Mouse (Mus musculus): Measurements from ENCODE around the gene Chadl. TPM values are rescaled to one million over a fixed set of nuclear protein-coding genes. Genes with fewer than 3 reads are reported as not detected.
"Not testable (repeated sequence)": the region's sequence is repeated elsewhere in the genome, so short reads cannot be mapped to it uniquely, and the experiment has no call there.

Gene Chadl
- 18.6 and 27.7 TPM in 2 replicates for polyA plus RNA-seq (2015; fragmentation: Nextera tagmentation; extraction: Ambion mirVana)

- Histone ChIP-seq H3K4me2 (ENCODE audit: low read length) (no peak within 1 kb of the TSS), H3K27ac (ENCODE audit: low read length) (no peak within 1 kb of the TSS), H3K36me3 (ENCODE audit: control insufficient read depth, insufficient read depth) (no peaks in the 10 kb centered on the region), H3K27me3 (replicated peaks; ENCODE audit: control insufficient read depth, insufficient read depth, low read length) (peaks cover 8% of the 10 kb centered on the region), H3K9ac (replicated peaks; ENCODE audit: low read depth, low read length) (0 out of 2 replicates have a peak within 1 kb of the TSS, but pooled peaks have one; percentile 9), H3K4me3 (replicated peaks; ENCODE audit: low read length) (no peak within 1 kb of the TSS), H3K9me3 (ENCODE audit: control insufficient read depth, low read length) (no peaks in the 10 kb centered on the region), H3K4me1 (replicated peaks; ENCODE audit: control insufficient read depth, insufficient read depth, low read length) (peaks cover 11% of the 10 kb centered on the region)
- peak; percentile 51; the same call in 1 of the 2 replicates for ATAC-seq
- WGBS = 43% methylated on average over 7 of the region's 7 CpGs
These were observed at the start of gene Chadl for GRCm38 (mm10) chr15:81697175-81697574. Gene Chadl (minus strand): TSS chr15:81697287.

- 0% methylated on average over 33 of the region's 33 CpGs for WGBS
- Histone ChIP-seq H3K27me3 (replicated peaks; ENCODE audit: control insufficient read depth, insufficient read depth, low read length) (no peaks in the 10 kb centered on the region), H3K4me2 (ENCODE audit: low read length) (peak overlapping the region; percentile 62), H3K9ac (replicated peaks; ENCODE audit: low read depth, low read length) (peak overlapping the region; percentile 97), H3K9me3 (ENCODE audit: control insufficient read depth, low read length) (no peaks in the 10 kb centered on the region), H3K4me1 (replicated peaks; ENCODE audit: control insufficient read depth, insufficient read depth, low read length) (peaks cover 15% of the 10 kb centered on the region), H3K36me3 (ENCODE audit: control insufficient read depth, insufficient read depth) (no peaks in the 10 kb centered on the region), H3K4me3 (replicated peaks; ENCODE audit: low read length) (peak overlapping the region; percentile 85), H3K27ac (ENCODE audit: low read length) (peak overlapping the region; percentile 89)
- peak; percentile 81 for ATAC-seq
These were observed 48.6 kb upstream of the Chadl start for GRCm38 (mm10) chr15:81745601-81746114.

- Histone ChIP-seq H3K9ac (replicated peaks; ENCODE audit: low read depth, low read length) (peak within 1 kb of the TSS; percentile 97), H3K27ac (ENCODE audit: low read length) (peak within 1 kb of the TSS; percentile 89), H3K4me2 (ENCODE audit: low read length) (peak within 1 kb of the TSS; percentile 62), H3K4me3 (replicated peaks; ENCODE audit: low read length) (peak within 1 kb of the TSS; percentile 85), H3K36me3 (ENCODE audit: control insufficient read depth, insufficient read depth) (no peaks in the 10 kb centered on the region), H3K27me3 (replicated peaks; ENCODE audit: control insufficient read depth, insufficient read depth, low read length) (no peaks in the 10 kb centered on the region), H3K9me3 (ENCODE audit: control insufficient read depth, low read length) (no peaks in the 10 kb centered on the region), H3K4me1 (replicated peaks; ENCODE audit: control insufficient read depth, insufficient read depth, low read length) (peaks cover 15% of the 10 kb centered on the region)
- under 1% methylated on average over 64 of the region's 65 CpGs for whole genome bisulfite sequencing
- peak; percentile 86 for ATAC-seq
These were observed 48.0 kb upstream of the Chadl start, which contains the start of the genes Zc3h7b and Rangap1 for GRCm38 (mm10) chr15:81744992-81745600. Gene Zc3h7b (plus strand): TSS chr15:81745057. Gene Rangap1 (minus strand): TSS chr15:81745530.

- H3K27me3 ChIP-seq (replicated peaks; ENCODE audit: control insufficient read depth, insufficient read depth, low read length); H3K4me2 ChIP-seq (ENCODE audit: low read length); H3K36me3 ChIP-seq (ENCODE audit: control insufficient read depth, insufficient read depth); H3K27ac ChIP-seq (ENCODE audit: low read length); ATAC-seq; H3K9ac ChIP-seq (replicated peaks; ENCODE audit: low read depth, low read length); H3K9me3 ChIP-seq (ENCODE audit: control insufficient read depth, low read length); H3K4me3 ChIP-seq (replicated peaks; ENCODE audit: low read length): not testable (repeated sequence)
- 11% methylated on average over 1 of the region's 2 CpGs for WGBS
- peaks cover 15% of the 10 kb centered on the region for H3K4me1 ChIP-seq (replicated peaks; ENCODE audit: control insufficient read depth, insufficient read depth, low read length)
These were observed 45.3 kb upstream of the Chadl start for GRCm38 (mm10) chr15:81742368-81742767.

- H3K4me2 ChIP-seq (ENCODE audit: low read length) = no peak overlapping the region
- no peak for ATAC-seq
- H3K9ac ChIP-seq (replicated peaks; ENCODE audit: low read depth, low read length) = no peak overlapping the region
- no peak overlapping the region for H3K27ac ChIP-seq (ENCODE audit: low read length)
- WGBS = 8% methylated on average over 2 of the region's 2 CpGs
- H3K27me3 ChIP-seq (replicated peaks; ENCODE audit: control insufficient read depth, insufficient read depth, low read length) = no peaks in the 10 kb centered on the region
- peaks cover 5% of the 10 kb centered on the region for H3K4me1 ChIP-seq (replicated peaks; ENCODE audit: control insufficient read depth, insufficient read depth, low read length)
- no peaks in the 10 kb centered on the region for H3K9me3 ChIP-seq (ENCODE audit: control insufficient read depth, low read length)
- no peaks in the 10 kb centered on the region for H3K36me3 ChIP-seq (ENCODE audit: control insufficient read depth, insufficient read depth)
- H3K4me3 ChIP-seq (replicated peaks; ENCODE audit: low read length) = no peak overlapping the region
These were observed 42.8 kb upstream of the Chadl start for GRCm38 (mm10) chr15:81739924-81740323.

GRCm38 (mm10) chr15:81739296-81739695, 42.2 kb upstream of the Chadl start:
- no peaks in the 10 kb centered on the region for H3K27me3 ChIP-seq (replicated peaks; ENCODE audit: control insufficient read depth, insufficient read depth, low read length)
- WGBS = 75% methylated on average over 3 of the region's 3 CpGs
- H3K9me3 ChIP-seq (ENCODE audit: control insufficient read depth, low read length) = no peaks in the 10 kb centered on the region
- no peak overlapping the region for H3K9ac ChIP-seq (replicated peaks; ENCODE audit: low read depth, low read length)
- ATAC-seq = no peak
- no peaks in the 10 kb centered on the region for H3K36me3 ChIP-seq (ENCODE audit: control insufficient read depth, insufficient read depth)
- no peak overlapping the region for H3K27ac ChIP-seq (ENCODE audit: low read length)
- peaks cover 3% of the 10 kb centered on the region for H3K4me1 ChIP-seq (replicated peaks; ENCODE audit: control insufficient read depth, insufficient read depth, low read length)
- H3K4me2 ChIP-seq (ENCODE audit: low read length) = no peak overlapping the region
- no peak overlapping the region for H3K4me3 ChIP-seq (replicated peaks; ENCODE audit: low read length)

GRCm38 (mm10) chr15:81735075-81735474, 38.0 kb upstream of the Chadl start:
- Histone ChIP-seq H3K4me2 (ENCODE audit: low read length) (no peak overlapping the region), H3K4me1 (replicated peaks; ENCODE audit: control insufficient read depth, insufficient read depth, low read length) (no peaks in the 10 kb centered on the region; the same call in 1 of the 2 replicates), H3K27me3 (replicated peaks; ENCODE audit: control insufficient read depth, insufficient read depth, low read length) (no peaks in the 10 kb centered on the region), H3K27ac (ENCODE audit: low read length) (no peak overlapping the region), H3K9me3 (ENCODE audit: control insufficient read depth, low read length) (no peaks in the 10 kb centered on the region), H3K9ac (replicated peaks; ENCODE audit: low read depth, low read length) (no peak overlapping the region), H3K4me3 (replicated peaks; ENCODE audit: low read length) (no peak overlapping the region), H3K36me3 (ENCODE audit: control insufficient read depth, insufficient read depth) (no peaks in the 10 kb centered on the region)
- 55% methylated on average over 3 of the region's 3 CpGs for WGBS
- no peak for ATAC-seq

- no peaks in the 10 kb centered on the region for H3K27me3 ChIP-seq (replicated peaks; ENCODE audit: control insufficient read depth, insufficient read depth, low read length)
- H3K9me3 ChIP-seq (ENCODE audit: control insufficient read depth, low read length) = no peaks in the 10 kb centered on the region
- no peaks in the 10 kb centered on the region for H3K36me3 ChIP-seq (ENCODE audit: control insufficient read depth, insufficient read depth)
- H3K27ac ChIP-seq (ENCODE audit: low read length) = peak overlapping the region; percentile 71
- peak overlapping the region; percentile 93 for H3K4me2 ChIP-seq (ENCODE audit: low read length)
- peak overlapping the region; percentile 95 for H3K4me3 ChIP-seq (replicated peaks; ENCODE audit: low read length)
- H3K4me1 ChIP-seq (replicated peaks; ENCODE audit: control insufficient read depth, insufficient read depth, low read length) = peaks cover 24% of the 10 kb centered on the region
- 6% methylated on average over 41 of the region's 41 CpGs for WGBS
- peak overlapping the region; percentile 85 for H3K9ac ChIP-seq (replicated peaks; ENCODE audit: low read depth, low read length)
- peak; percentile 100 for ATAC-seq
These were observed 32.9 kb upstream of the Chadl start for GRCm38 (mm10) chr15:81729792-81730635.

GRCm38 (mm10) chr15:81729241-81729791, 32.2 kb upstream of the Chadl start:
- Histone ChIP-seq H3K4me3 (replicated peaks; ENCODE audit: low read length) (peak overlapping the region; percentile 95), H3K9me3 (ENCODE audit: control insufficient read depth, low read length) (no peaks in the 10 kb centered on the region), H3K4me2 (ENCODE audit: low read length) (peak overlapping the region; percentile 93), H3K9ac (replicated peaks; ENCODE audit: low read depth, low read length) (peak overlapping the region; percentile 85), H3K27ac (ENCODE audit: low read length) (peak overlapping the region; percentile 71), H3K36me3 (ENCODE audit: control insufficient read depth, insufficient read depth) (no peaks in the 10 kb centered on the region), H3K4me1 (replicated peaks; ENCODE audit: control insufficient read depth, insufficient read depth, low read length) (peaks cover 24% of the 10 kb centered on the region), H3K27me3 (replicated peaks; ENCODE audit: control insufficient read depth, insufficient read depth, low read length) (no peaks in the 10 kb centered on the region)
- no peak; the same call in 1 of the 2 replicates for ATAC-seq
- under 1% methylated on average over 49 of the region's 49 CpGs for WGBS

Data from forebrain, embryonic 16.5 days (tissue).